Mouse (Mus musculus): Measurements from ENCODE around the gene Alg12. TPM values are rescaled to one million over a fixed set of nuclear protein-coding genes. Genes with fewer than 3 reads are reported as not detected.

Gene Alg12
- polyA plus RNA-seq, 1 experiment: 18.1 TPM

DNA sequence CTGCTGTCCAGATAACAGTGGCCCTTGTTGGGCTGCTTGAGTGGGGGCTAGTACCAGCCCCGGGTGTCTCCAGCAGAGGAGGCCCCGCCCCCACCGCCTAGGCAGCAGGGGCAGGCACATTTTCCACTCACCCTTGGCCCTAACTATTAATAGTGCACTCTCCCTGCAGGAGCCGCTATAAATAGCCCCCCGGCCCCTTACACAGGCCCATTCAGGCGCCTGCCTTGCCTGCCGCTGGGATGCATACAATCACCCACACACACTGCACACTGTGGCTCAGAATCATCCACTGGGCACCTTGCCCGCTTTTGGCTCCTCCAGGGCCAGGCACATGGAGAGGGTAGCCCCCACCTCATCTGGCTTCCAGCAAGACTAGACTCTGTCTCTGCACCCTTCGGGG is 20.2 kb upstream of the Alg12 start:
- Histone ChIP-seq H3K27me3 (replicated peaks; ENCODE audit: control insufficient read depth, insufficient read depth, low read length) (no peaks in the 10 kb centered on the region), H3K4me1 (ENCODE audit: control insufficient read depth, insufficient read depth, low read length) (peaks cover 16% of the 10 kb centered on the region), H3K4me3 (ENCODE audit: insufficient read depth, low read depth, low read length) (no peak overlapping the region; the same call in 1 of the 2 replicates), H3K27ac (ENCODE audit: insufficient read depth, low read depth, low read length) (peak overlapping the region; percentile 97), H3K36me3 (ENCODE audit: control insufficient read depth, insufficient read depth, low read length) (no peaks in the 10 kb centered on the region)
- peak; percentile 88 for DNase-seq
- WGBS: 34% methylated on average over 9 of the region's 9 CpGs
- TF ChIP-seq CTCF (conservative IDR thresholded peaks at IDR 0.05; ENCODE audit: insufficient read depth, insufficient read length, low read depth, low read length) (no peak), POLR2A (IDR thresholded peaks at IDR 0.05; ENCODE audit: low read depth, low read length) (no peak)

GRCm38 (mm10) chr15:88837977-88838376 is 18.9 kb upstream of the Alg12 start:
- no peaks in the 10 kb centered on the region for H3K36me3 ChIP-seq (ENCODE audit: control insufficient read depth, insufficient read depth, low read length)
- peak; percentile 85 for DNase-seq
- WGBS: 5% methylated on average over 11 of the region's 11 CpGs
- peak overlapping the region; percentile 29 for H3K4me3 ChIP-seq (ENCODE audit: insufficient read depth, low read depth, low read length)
- peak overlapping the region; percentile 4; the same call in 1 of the 2 replicates for H3K27ac ChIP-seq (ENCODE audit: insufficient read depth, low read depth, low read length)
- TF ChIP-seq CTCF (conservative IDR thresholded peaks at IDR 0.05; ENCODE audit: insufficient read depth, insufficient read length, low read depth, low read length) (no peak), POLR2A (IDR thresholded peaks at IDR 0.05; ENCODE audit: low read depth, low read length) (no peak)
- H3K27me3 ChIP-seq (replicated peaks; ENCODE audit: control insufficient read depth, insufficient read depth, low read length): no peaks in the 10 kb centered on the region
- peaks cover 16% of the 10 kb centered on the region for H3K4me1 ChIP-seq (ENCODE audit: control insufficient read depth, insufficient read depth, low read length)

GRCm38 (mm10) chr15:88837199-88837932 is 18.2 kb upstream of the Alg12 start:
- Histone ChIP-seq H3K27ac (ENCODE audit: insufficient read depth, low read depth, low read length) (peak overlapping the region; percentile 36; the same call in 1 of the 2 replicates), H3K27me3 (replicated peaks; ENCODE audit: control insufficient read depth, insufficient read depth, low read length) (no peaks in the 10 kb centered on the region), H3K4me1 (ENCODE audit: control insufficient read depth, insufficient read depth, low read length) (peaks cover 20% of the 10 kb centered on the region), H3K36me3 (ENCODE audit: control insufficient read depth, insufficient read depth, low read length) (no peaks in the 10 kb centered on the region), H3K4me3 (ENCODE audit: insufficient read depth, low read depth, low read length) (peak overlapping the region; percentile 48)
- 7% methylated on average over 39 of the region's 39 CpGs for WGBS
- peak; percentile 91 for DNase-seq
- TF ChIP-seq CTCF (conservative IDR thresholded peaks at IDR 0.05; ENCODE audit: insufficient read depth, insufficient read length, low read depth, low read length): no peak
- no peak for TF ChIP-seq POLR2A (IDR thresholded peaks at IDR 0.05; ENCODE audit: low read depth, low read length)

DNA sequence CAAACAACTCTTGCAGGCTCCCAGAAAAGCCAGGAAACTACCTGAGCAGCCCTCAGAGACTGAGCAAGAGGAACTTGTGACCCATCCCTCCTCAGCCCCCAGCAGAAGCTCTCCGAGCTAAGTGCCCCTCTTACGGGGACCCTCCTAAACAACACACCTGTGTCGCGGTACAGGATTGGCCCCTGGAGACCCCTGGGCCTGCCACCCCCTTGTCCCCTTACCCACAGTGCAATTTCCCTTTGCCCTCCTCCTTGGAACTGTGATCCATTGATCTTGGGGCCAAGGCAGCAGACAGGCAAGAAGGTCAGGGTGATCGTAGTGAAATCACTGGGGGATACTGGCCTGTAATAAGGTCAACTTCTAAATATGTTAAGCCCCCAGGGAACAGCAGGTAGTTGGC is 17.5 kb upstream of the Alg12 start:
- H3K27ac ChIP-seq (ENCODE audit: insufficient read depth, low read depth, low read length): no peak overlapping the region
- TF ChIP-seq CTCF (conservative IDR thresholded peaks at IDR 0.05; ENCODE audit: insufficient read depth, insufficient read length, low read depth, low read length): no peak
- TF ChIP-seq POLR2A (IDR thresholded peaks at IDR 0.05; ENCODE audit: low read depth, low read length): no peak
- no peaks in the 10 kb centered on the region for H3K36me3 ChIP-seq (ENCODE audit: control insufficient read depth, insufficient read depth, low read length)
- H3K4me3 ChIP-seq (ENCODE audit: insufficient read depth, low read depth, low read length): no peak overlapping the region
- H3K27me3 ChIP-seq (replicated peaks; ENCODE audit: control insufficient read depth, insufficient read depth, low read length): no peaks in the 10 kb centered on the region
- DNase-seq: no peak
- H3K4me1 ChIP-seq (ENCODE audit: control insufficient read depth, insufficient read depth, low read length): peaks cover 27% of the 10 kb centered on the region
- 71% methylated on average over 5 of the region's 5 CpGs for WGBS

GRCm38 (mm10) chr15:88836031-88836430 is 16.9 kb upstream of the Alg12 start:
- peak; percentile 43 for DNase-seq
- Histone ChIP-seq H3K4me1 (ENCODE audit: control insufficient read depth, insufficient read depth, low read length) (peaks cover 31% of the 10 kb centered on the region), H3K36me3 (ENCODE audit: control insufficient read depth, insufficient read depth, low read length) (no peaks in the 10 kb centered on the region), H3K4me3 (ENCODE audit: insufficient read depth, low read depth, low read length) (no peak overlapping the region), H3K27ac (ENCODE audit: insufficient read depth, low read depth, low read length) (no peak overlapping the region), H3K27me3 (replicated peaks; ENCODE audit: control insufficient read depth, insufficient read depth, low read length) (no peaks in the 10 kb centered on the region)
- WGBS: 84% methylated on average over 6 of the region's 6 CpGs
- peak; percentile 31; the same call in 1 of the 2 replicates for TF ChIP-seq CTCF (conservative IDR thresholded peaks at IDR 0.05; ENCODE audit: insufficient read depth, insufficient read length, low read depth, low read length)
- no peak for TF ChIP-seq POLR2A (IDR thresholded peaks at IDR 0.05; ENCODE audit: low read depth, low read length)

GRCm38 (mm10) chr15:88832536-88832935 is 13.4 kb upstream of the Alg12 start:
- peak overlapping the region; percentile 54 for H3K27ac ChIP-seq (ENCODE audit: insufficient read depth, low read depth, low read length)

DNA sequence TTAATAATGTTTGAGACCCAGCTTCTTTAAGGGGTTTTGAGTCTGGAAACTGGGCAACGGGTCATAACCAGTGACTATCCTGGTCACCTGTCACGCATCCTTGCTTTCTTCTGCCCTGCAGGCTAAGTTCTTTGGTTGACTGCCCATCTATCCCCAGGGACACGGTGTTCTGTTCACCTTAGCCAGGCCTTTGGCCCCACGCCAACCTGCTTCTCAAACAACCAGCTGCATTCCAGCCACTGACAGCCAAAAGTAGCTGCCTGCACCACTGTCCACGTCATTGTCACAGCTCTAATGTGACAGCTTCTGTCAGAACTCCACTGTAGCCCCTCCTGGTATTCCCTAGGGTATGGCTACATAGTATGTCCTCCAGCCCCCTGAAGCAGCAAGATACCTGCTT is 12.4 kb upstream of the Alg12 start:
- peak overlapping the region; percentile 82 for H3K27ac ChIP-seq (ENCODE audit: insufficient read depth, low read depth, low read length)
- WGBS: 23% methylated on average over 5 of the region's 5 CpGs
- DNase-seq: peak; percentile 98

More at GRCm38 (mm10) chr15:88832536-88832935, 13.4 kb upstream of the Alg12 start:
- Histone ChIP-seq H3K36me3 (ENCODE audit: control insufficient read depth, insufficient read depth, low read length) (no peaks in the 10 kb centered on the region), H3K4me1 (ENCODE audit: control insufficient read depth, insufficient read depth, low read length) (peaks cover 42% of the 10 kb centered on the region), H3K27me3 (replicated peaks; ENCODE audit: control insufficient read depth, insufficient read depth, low read length) (no peaks in the 10 kb centered on the region), H3K4me3 (ENCODE audit: insufficient read depth, low read depth, low read length) (no peak overlapping the region)
- TF ChIP-seq POLR2A (IDR thresholded peaks at IDR 0.05; ENCODE audit: low read depth, low read length) (no peak), CTCF (conservative IDR thresholded peaks at IDR 0.05; ENCODE audit: insufficient read depth, insufficient read length, low read depth, low read length) (no peak)
- peak; percentile 85 for DNase-seq
- 60% methylated on average over 9 of the region's 9 CpGs for WGBS

More for the DNA sequence above, 12.4 kb upstream of the Alg12 start:
- no peaks in the 10 kb centered on the region for H3K27me3 ChIP-seq (replicated peaks; ENCODE audit: control insufficient read depth, insufficient read depth, low read length)
- peaks cover 40% of the 10 kb centered on the region for H3K4me1 ChIP-seq (ENCODE audit: control insufficient read depth, insufficient read depth, low read length)
- no peak overlapping the region for H3K4me3 ChIP-seq (ENCODE audit: insufficient read depth, low read depth, low read length)
- H3K36me3 ChIP-seq (ENCODE audit: control insufficient read depth, insufficient read depth, low read length): no peaks in the 10 kb centered on the region
- TF ChIP-seq CTCF (conservative IDR thresholded peaks at IDR 0.05; ENCODE audit: insufficient read depth, insufficient read length, low read depth, low read length) (0 out of 2 replicates have a peak, but pooled peaks have one; percentile 5), POLR2A (IDR thresholded peaks at IDR 0.05; ENCODE audit: low read depth, low read length) (no peak)

Measured in kidney, adult 2 months (tissue).